Mouse (Mus musculus) left cerebral cortex, postnatal 4 days (tissue): ENCODE data around the gene Nme6. TPM values are rescaled to one million over a fixed set of nuclear protein-coding genes. Genes with fewer than 3 reads are reported as not detected.
A peak's percentile ranks its signal among the peaks of the same experiment; 100 is the strongest.

Experiments used
- DNase-seq: peaks from one replicate; pipeline ENCODE4 v3.0.0-alpha.2; 2022
- intact Hi-C: fragments of 180-260 bp; cut with DNase I; formaldehyde crosslinking; loops from one replicate; pipeline ENCODE4 v1.15.1; 2025
- microRNA-seq: library from miRNA; unstranded; fragments of <30 nt; microRNA quantifications from one replicate; pipeline ENCODE4 v1.2.0, GENCODE M21; 2022
- total RNA-seq, 2 experiments: library from RNA; stranded (reverse); gene quantifications; 2 replicates each; pipeline ENCODE4 v1.2.3; 2021

The Nme6 gene
- total RNA-seq, 2 experiments from 2014 or later: 22.7 to 25.3 TPM

- intact Hi-C loops: no loop called here
- no peak for DNase-seq
Measured at GRCm38 (mm10) chr9:109870983-109871572, 38.5 kb downstream of the Nme6 start.

DNA sequence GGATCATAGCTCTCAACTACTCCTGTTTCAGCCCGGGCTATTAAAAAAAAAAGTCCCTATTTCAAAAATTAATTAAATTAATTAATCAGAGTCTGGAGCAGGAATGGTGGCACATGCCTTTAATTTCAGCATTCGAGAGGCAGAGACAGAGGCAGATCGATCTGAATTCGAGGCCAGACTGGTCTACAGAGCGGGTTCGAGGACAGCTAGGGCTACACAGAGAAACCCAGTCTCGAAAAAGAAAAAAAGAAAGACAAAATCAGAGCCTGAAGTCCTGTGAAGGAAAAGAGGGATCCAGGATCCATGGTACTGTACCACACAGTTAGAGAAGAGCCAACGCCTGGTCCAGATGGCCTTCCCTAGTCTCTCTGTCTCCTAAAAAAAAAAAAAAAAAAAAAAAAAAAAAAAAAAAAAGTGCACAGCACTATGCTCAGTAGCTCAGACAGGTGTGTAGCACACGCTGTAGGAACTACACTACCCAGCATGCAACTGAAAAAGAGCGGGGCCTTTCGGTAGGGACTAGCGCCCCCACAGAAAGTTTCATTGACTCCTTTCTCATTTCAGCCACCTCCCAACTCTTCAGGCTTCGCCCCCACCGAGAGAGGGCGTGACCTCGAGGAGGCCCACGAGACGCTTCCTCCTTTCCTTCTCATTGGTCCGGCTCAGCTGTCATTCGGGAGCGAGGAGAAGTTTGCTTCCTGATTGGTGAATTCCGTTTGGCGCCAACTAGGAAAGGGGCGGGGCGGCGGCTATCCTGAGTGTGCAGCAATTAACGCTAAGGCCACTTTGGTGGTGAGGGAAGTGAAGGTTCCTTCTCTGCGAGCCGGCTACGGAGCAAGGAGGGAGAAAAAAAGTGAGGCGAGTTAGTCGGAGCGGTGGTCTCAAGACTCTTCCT lies 42.5 kb downstream of the Nme6 start, which contains the start of gene Cdc25a:
Gene Cdc25a, plus strand, starts transcription at position 783 of the 895 bp plus-strand sequence.
- peak; percentile 98 for DNase-seq
- intact Hi-C loops: no loop called here

DNA sequence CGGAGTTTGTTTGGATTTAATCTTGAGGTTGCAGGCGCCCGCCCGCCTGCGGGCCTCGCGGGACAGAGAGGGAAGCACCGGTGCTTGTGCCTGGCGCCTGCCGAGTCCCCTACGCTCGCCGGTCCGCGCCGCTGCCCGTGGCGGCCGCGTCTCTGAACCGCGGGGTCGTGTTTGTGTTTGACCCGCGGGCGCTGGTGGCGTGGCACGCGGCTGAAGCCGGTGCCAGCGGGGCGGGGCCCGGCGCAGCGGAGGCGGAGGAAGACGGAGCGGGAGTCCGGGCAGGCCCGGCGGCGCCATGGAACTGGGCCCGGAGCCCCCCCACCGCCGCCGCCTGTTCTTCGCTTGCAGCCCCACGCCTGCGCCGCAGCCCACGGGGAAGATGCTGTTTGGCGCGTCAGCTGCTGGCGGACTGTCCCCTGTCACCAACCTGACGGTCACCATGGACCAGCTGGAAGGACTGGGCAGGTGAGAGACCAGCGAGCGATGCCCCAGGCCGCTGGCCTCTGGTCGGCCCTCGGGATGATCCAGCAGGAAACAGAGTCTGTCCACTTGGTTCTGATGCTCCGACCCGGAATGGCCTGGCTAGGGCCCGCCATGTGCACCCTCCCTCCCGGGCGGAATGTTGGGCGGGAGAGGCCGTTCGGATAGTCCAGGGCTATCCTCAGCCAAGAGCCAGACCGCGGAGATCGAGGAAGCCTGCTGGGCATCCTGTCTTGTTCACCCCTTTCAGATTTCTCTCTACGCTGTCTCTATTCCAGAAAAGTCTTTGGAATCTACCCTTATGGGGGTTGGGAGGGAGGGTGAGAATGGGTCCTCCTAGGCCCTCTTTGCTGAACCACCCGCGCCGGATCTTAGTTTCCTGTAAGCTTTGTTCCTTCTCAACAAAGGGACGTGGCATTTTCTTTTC lies 43.4 kb downstream of the Nme6 start:
- peak; percentile 72 for DNase-seq
- intact Hi-C loops: no loop called here

GRCm38 (mm10) chr9:109876756-109877155 lies 44.2 kb downstream of the Nme6 start:
- peak; percentile 48 for DNase-seq
- intact Hi-C loops: no loop called here

GRCm38 (mm10) chr9:109877666-109878065 lies 45.1 kb downstream of the Nme6 start:
- intact Hi-C loops: no loop called here
- DNase-seq: no peak

- DNase-seq: no peak
- intact Hi-C loops: no loop called here
Measured at GRCm38 (mm10) chr9:109879305-109879704, 46.8 kb downstream of the Nme6 start.

GRCm38 (mm10) chr9:109886259-109886658 lies 53.7 kb downstream of the Nme6 start:
- no peak for DNase-seq
- intact Hi-C loops: no loop called here

DNA sequence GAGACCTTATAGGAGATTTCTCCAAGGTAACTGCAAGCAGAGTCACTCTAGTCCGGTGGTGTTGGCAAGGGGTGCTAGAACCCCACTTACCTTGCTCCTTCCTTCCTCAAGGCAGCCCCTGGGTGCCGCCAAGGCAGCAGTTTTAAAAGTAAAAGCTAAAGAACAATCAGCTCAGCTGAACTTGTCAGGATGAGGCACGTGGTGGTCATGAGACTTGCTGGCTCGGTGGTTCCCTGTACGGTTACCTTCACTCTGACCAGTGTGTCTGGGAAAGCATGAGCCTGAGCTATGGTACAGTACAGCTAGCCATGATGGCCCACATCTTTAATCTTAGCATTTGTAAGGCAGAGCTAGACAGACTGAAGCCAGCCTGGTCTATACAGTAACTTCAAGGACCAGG lies 54.8 kb downstream of the Nme6 start:
- no peak for DNase-seq
- intact Hi-C loops: no loop called here

- intact Hi-C loops: loop anchor here (5.0 to 10.0 kb wide), 3 partner anchors 41 to 181 kb away; partner anchors contain the start of gene Map4
- no peak for DNase-seq
Measured at GRCm38 (mm10) chr9:109891501-109891900, 59.0 kb downstream of the Nme6 start.

Small RNA genes lying within 50 kb of the gene (microRNA-seq; reads per million reads assigned to microRNA genes)
- gene Mir7089: not detected

Other genes with a start within 250 kb of the Nme6 start
- not detected for gene Fbxw24, start 206.7 kb upstream of the Nme6 start, total RNA-seq
- not detected for gene Fbxw25, start 168.1 kb upstream of the Nme6 start, total RNA-seq
- not detected for gene Fbxw18, start 130.0 kb upstream of the Nme6 start, total RNA-seq
- not detected for gene Fbxw26, start 86.7 kb upstream of the Nme6 start, total RNA-seq
- not detected for gene Fbxw27, start 42.1 kb upstream of the Nme6 start, total RNA-seq
- not detected for gene Spink8, start 20.5 kb upstream of the Nme6 start, total RNA-seq
- gene Camp, start 16.9 kb downstream of the Nme6 start, total RNA-seq: not detected
- gene Cdc25a, start 42.8 kb downstream of the Nme6 start, total RNA-seq: 10 to 100 TPM in 1 of 2 experiments, 1 to 10 TPM in 1; 9.9 to 10.3 TPM
- 100 to 1,000 TPM; 477 to 488 TPM for gene Map4, start 98.7 kb downstream of the Nme6 start, total RNA-seq